Mouse (Mus musculus): ENCODE measurements at regions not wholly inside any gene's neighbourhood (a gene's known extent, or its start where the extent isn't known, plus 50 kb on each side); places are given as distances from the start of the nearest gene placed in this dataset.

DNA sequence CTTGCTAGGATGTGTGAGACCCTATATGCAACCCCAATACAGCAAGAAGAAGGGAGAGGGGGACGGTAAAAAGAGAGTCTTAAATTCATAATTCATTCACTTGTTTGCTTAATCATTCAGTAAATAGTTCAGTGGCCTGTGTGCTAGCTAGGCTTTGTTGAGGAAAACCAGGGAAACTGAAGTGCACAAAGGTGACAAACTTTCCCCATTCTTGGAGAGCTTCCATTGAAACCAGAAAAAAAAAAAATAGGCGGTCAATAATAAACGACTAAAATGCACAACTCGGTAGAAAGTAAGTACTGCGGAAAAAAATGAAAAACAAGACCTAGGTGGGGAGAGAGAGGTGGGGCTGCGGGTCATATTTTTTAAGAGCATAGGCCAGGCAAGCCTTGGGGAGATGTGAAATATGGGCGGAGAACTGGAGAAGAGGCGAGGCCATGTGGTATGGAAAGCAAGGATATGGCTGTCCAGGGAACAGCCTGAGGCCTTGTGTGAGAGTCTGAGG is 72.3 kb upstream of the Hes1 start:
- no peak for DNase-seq (ENCODE audit: low spot score in 2 of 2)

GRCm38 (mm10) chr16:29993111-29993510 is 71.1 kb upstream of the Hes1 start:
- no peak for DNase-seq (ENCODE audit: low spot score in 2 of 2)

DNA sequence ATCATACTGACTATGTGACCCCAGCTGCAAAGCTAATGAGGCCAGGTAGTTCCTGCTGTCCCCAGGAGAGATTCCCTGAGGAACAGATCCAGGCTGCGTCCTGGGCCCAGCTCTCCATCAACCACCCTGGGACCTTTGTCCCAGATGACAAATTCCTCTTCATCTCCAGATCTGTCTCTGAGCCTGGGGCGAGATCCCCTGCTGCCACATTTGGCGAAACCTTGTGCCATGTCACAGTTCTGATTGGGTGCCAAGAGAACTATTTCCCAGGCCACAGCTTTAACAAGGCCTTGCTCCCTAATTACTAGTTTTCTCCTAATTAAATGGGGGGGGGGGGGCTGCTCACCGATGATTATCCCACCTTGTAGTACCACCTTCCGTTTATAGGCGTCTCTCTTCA is 70.6 kb upstream of the Hes1 start:
- no peak for DNase-seq (ENCODE audit: low spot score in 2 of 2)

DNA sequence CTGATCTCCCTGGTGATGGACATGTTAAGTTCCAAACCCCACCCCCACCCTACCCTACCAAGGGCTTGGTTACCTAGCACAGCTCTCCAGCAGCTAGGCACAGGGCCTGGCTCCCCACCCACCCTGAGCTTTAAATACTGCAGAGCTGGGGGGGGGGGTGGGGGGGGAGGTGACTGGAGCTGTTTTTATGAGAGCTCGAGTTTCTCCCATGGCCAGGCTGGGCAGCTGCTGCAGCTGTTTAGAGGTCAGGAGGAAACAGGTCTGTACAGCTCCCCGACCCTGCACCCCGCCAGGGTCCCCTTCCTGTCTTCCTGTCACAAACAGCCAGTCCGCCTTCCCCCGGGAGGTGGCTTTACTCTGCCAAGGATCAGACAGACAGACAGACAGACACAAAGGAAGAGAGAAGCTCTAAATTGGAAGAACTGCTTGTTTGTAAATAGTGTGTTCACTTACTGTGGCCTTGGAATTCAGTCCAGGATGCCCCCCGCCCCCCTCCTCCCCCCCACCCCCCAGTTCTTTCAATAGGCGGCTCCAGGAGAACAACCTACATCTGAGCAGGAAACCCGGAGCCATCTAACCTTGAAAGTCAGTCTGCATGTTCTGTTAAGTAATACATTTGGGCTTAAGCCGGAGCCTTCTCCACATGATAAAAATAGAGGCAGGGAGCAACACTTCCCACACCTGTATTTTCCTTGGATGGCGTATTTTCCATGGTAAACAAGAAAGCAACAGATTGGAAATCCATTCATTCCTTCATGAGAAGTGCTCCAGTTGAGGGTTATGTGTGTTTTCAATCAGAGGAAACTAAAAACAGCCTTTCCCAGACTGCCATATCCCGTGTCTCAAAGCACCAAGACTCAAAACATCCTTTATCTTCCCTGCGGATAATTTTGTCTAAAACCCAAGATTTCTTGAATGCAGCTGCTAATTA is 67.8 kb upstream of the Hes1 start:
- no peak for DNase-seq (ENCODE audit: low spot score in 2 of 2)

DNA sequence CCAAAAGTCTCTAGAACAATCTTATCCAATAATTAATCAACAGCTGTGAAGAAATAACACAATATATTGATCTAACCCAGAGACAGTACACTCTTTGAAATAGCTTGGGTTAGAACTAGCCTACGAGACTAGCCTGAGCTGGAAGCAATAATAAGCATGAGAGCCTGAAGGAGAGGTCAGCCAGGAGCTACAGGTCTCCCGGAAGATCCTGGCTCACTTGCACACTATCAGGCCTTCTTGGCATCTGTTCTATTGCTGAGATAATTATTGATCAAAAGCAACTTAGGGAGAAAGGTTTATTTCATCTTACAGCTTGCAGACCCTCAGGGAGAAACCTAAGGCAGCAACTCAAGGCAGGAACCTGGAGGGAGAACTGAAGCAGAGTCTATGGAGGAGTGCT is 64.0 kb upstream of the Hes1 start:
- DNase-seq (ENCODE audit: low spot score in 2 of 2) = no peak

DNA sequence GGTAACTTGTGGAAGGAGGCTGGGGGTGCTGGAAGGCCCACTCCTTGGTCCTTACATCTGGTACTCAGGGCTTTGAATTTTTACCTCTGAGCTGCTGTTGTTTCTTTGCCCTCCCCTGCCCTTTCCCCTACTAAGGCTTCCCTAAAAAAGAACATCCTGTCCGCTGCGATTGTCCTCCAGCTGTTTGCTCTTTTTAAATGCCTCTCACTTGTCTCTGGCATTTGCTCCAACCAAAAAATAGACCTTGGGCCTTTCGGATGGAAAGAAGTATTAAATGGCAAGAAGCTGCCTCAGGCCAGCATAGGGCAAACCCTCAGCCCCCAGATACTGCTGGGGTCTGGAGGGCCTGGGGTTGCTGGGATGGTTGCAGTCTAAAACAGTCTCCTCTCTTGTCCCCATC is 59.1 kb upstream of the Hes1 start:
- DNase-seq (ENCODE audit: low spot score in 2 of 2) = no peak

GRCm38 (mm10) chr16:30006826-30007225 is 57.4 kb upstream of the Hes1 start:
- no peak for DNase-seq (ENCODE audit: low spot score in 2 of 2)

DNA sequence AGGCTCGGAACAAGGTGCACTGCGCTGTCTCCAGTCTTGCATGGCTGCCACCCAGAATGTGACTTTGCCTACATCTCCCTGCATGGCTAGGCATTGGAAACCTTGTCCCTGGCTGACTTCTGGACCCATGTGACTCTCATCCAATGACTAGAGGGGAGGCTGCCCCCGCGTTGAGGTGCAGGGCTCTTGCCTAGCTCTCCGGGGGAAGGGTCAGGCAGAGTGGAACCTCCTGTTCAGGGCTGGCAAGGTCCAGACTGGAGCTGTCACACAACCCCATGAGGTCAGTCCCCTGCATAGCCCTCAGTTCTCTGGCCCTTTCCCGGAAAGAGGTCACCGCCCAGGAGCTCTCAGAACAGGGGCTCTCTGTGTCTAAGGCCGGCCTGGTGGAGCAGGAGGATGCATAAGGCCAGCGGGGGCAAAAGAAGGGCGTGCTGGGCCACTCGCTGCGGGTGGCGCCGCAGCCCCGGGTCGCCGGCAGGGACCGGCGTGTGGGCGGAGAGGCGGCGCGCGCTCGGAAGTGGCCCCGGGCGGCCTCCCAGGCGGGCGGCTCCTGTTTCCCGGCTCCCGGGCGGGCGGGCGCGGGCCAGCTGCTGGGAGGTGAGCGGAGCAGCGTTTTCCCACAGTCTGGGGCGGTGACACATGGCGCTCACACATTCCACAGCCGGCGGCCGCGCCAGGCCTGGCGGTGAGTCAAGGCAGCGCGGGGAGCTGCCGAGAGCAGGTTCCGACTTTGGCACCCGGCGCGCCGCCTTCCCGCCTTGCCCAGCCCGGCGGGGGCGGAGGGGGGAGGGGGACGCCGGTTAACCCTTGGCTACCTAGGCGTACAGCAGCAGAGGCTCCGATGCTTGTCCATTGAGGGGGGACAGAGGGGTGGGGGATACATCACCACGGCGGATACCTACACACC is 55.5 kb upstream of the Hes1 start:
- peak; percentile 75 to 79 for DNase-seq (ENCODE audit: low spot score in 2 of 2)

GRCm38 (mm10) chr16:30009521-30010186 is 54.5 kb upstream of the Hes1 start:
- DNase-seq (ENCODE audit: low spot score in 2 of 2) = peak in 1 of 2 experiments; percentile 43

GRCm38 (mm10) chr16:30013123-30013522 is 51.1 kb upstream of the Hes1 start:
- DNase-seq (ENCODE audit: low spot score in 2 of 2) = no peak

GRCm38 (mm10) chr16:30013943-30014342 is 50.2 kb upstream of the Hes1 start:
- DNase-seq (ENCODE audit: low spot score in 2 of 2) = no peak
